Comparison of ENCODE assay signal across 8 mouse cellular contexts in genomic region chr6:99519806-99520675, GRCm38 (mm10). TPM values are rescaled to one million over a fixed set of nuclear protein-coding genes. Genes with fewer than 3 reads are reported as not detected.
DNase-seq lines count a peak whose midpoint lies in the region; ATAC-seq and TF ChIP-seq lines count a peak whose summit lies in the region.

No protein-coding gene starts in this region.

- peak overlapping the region; percentile 90 for H3K4me3 ChIP-seq in heart, embryonic 11.5 days (ENCODE audit: low read depth, low read length)
- H3K4me3 ChIP-seq in kidney, embryonic 14.5 days (ENCODE audit: low read length), result peak overlapping the region; percentile 84
- H3K4me3 ChIP-seq in lung, postnatal 0 days (ENCODE audit: low read depth, low read length), result peak overlapping the region; percentile 86

- no peak for TF ChIP-seq EP300 in lung, postnatal 0 days (IDR thresholded peaks at IDR 0.05)

- H3K27me3 ChIP-seq in heart, embryonic 11.5 days (ENCODE audit: control insufficient read depth, insufficient read depth, low read length), result no peaks in the 10 kb centered on the region
- no peaks in the 10 kb centered on the region for H3K27me3 ChIP-seq in kidney, embryonic 14.5 days (ENCODE audit: control insufficient read depth, insufficient read depth, low read length)
- H3K27me3 ChIP-seq in lung, postnatal 0 days (replicated peaks; ENCODE audit: insufficient read depth, low read length), result no peaks in the 10 kb centered on the region

- H3K4me1 ChIP-seq in heart, embryonic 11.5 days (ENCODE audit: control insufficient read depth, insufficient read depth, low read length), result peaks cover 2% of the 10 kb centered on the region; the same call in 1 of the 2 replicates
- peaks cover 4% of the 10 kb centered on the region; the same call in 1 of the 2 replicates for H3K4me1 ChIP-seq in kidney, embryonic 14.5 days (ENCODE audit: control insufficient read depth, insufficient read depth, low read length)
- H3K4me1 ChIP-seq in lung, postnatal 0 days (ENCODE audit: insufficient read depth, low read depth, low read length), result no peaks in the 10 kb centered on the region

- no peaks in the 10 kb centered on the region for H3K9me3 ChIP-seq in heart, embryonic 11.5 days (replicated peaks; ENCODE audit: control insufficient read depth, low read length)
- no peaks in the 10 kb centered on the region for H3K9me3 ChIP-seq in kidney, embryonic 14.5 days (ENCODE audit: control insufficient read depth, low read length)
- no peaks in the 10 kb centered on the region for H3K9me3 ChIP-seq in lung, postnatal 0 days (ENCODE audit: low read length)

- peak overlapping the region; percentile 100 for H3K27ac ChIP-seq in heart, embryonic 11.5 days (ENCODE audit: low read depth, low read length)
- H3K27ac ChIP-seq in kidney, embryonic 14.5 days (ENCODE audit: low read depth, low read length), result peak overlapping the region; percentile 100
- H3K27ac ChIP-seq in lung, postnatal 0 days (ENCODE audit: low read length), result peak overlapping the region; percentile 100

- no peak for TF ChIP-seq CTCF in lung, postnatal 0 days (IDR thresholded peaks at IDR 0.05)

- WGBS in heart, embryonic 11.5 days (ENCODE audit: insufficient replicate concordance), result 4% methylated on average over 28 of the region's 38 CpGs
- WGBS in kidney, embryonic 14.5 days, result 2% methylated on average over 38 of the region's 38 CpGs
- whole genome bisulfite sequencing in lung, postnatal 0 days, result 5% methylated on average over 38 of the region's 38 CpGs

- H3K4me2 ChIP-seq in heart, embryonic 11.5 days, result peak overlapping the region; percentile 94
- peak overlapping the region; percentile 84 for H3K4me2 ChIP-seq in kidney, embryonic 14.5 days (replicated peaks; ENCODE audit: low read depth, low read length)
- H3K4me2 ChIP-seq in lung, postnatal 0 days (replicated peaks; ENCODE audit: low read depth, low read length), result peak overlapping the region; percentile 87

- DNase-seq in 3134 (ENCODE audit: extremely low read depth, insufficient read length, low spot score), result peak; percentile 58
- DNase-seq in Muller cell, postnatal 12 days (ENCODE audit: inconsistent ontology term), result peak; percentile 36
- peak; percentile 27 for DNase-seq in embryo, embryonic 9.5 days (ENCODE audit: extremely low spot score)
- peak; percentile 33 for DNase-seq in lung, postnatal 0 days (ENCODE audit: low spot score)
- DNase-seq in right cerebral cortex, postnatal 14 days, result peak; percentile 41
- no peak for DNase-seq in yolk sac, embryonic 10.5 days (ENCODE audit: low spot score)

- H3K36me3 ChIP-seq in heart, embryonic 11.5 days (ENCODE audit: control insufficient read depth, insufficient read depth, low read length), result no peaks in the 10 kb centered on the region
- H3K36me3 ChIP-seq in kidney, embryonic 14.5 days (ENCODE audit: control insufficient read depth, insufficient read depth, low read length), result no peaks in the 10 kb centered on the region
- no peaks in the 10 kb centered on the region for H3K36me3 ChIP-seq in lung, postnatal 0 days (ENCODE audit: insufficient read depth, low read length)

- ATAC-seq in heart, embryonic 11.5 days (replicated peaks; ENCODE audit: insufficient number of reproducible peaks, low FRiP score, low TSS enrichment), result no peak
- no peak for ATAC-seq in kidney, embryonic 14.5 days (ENCODE audit: low FRiP score, low TSS enrichment)
- ATAC-seq in lung, postnatal 0 days, result no peak

- H3K9ac ChIP-seq in heart, embryonic 11.5 days (ENCODE audit: low read depth, low read length), result peak overlapping the region; percentile 95
- H3K9ac ChIP-seq in kidney, embryonic 14.5 days (ENCODE audit: low read depth, low read length), result peak overlapping the region; percentile 82
- peak overlapping the region; percentile 99 for H3K9ac ChIP-seq in lung, postnatal 0 days (replicated peaks; ENCODE audit: low read depth)

RNA-seq across cellular contexts. Expression of gene Foxp1, which starts 2.5 kb away (rescaled TPM):
- 97.9 and 110 TPM in 2 replicates for polyA plus RNA-seq in heart, embryonic 11.5 days (2014; fragmentation: Nextera tagmentation; extraction: Ambion mirVana)
- 58.5 and 67.4 TPM in 2 replicates for polyA plus RNA-seq in kidney, embryonic 14.5 days (2014; fragmentation: Nextera tagmentation; extraction: Ambion mirVana)
- 113 and 121 TPM in 2 replicates for polyA plus RNA-seq in lung, postnatal 0 days (2015; fragmentation: Nextera tagmentation; extraction: Ambion mirVana)
